Mouse (Mus musculus) liver, postnatal 0 days (tissue): ENCODE data around the gene Kalrn.

Experiments used
- CTCF ChIP-seq: sonication (generic); IDR thresholded peaks from 2 replicates; pipeline ENCODE4 v1.5.1; 2016; ENCODE audit warnings: antibody characterized with exemption, low read depth
- EP300 ChIP-seq: IDR thresholded peaks from 2 replicates; pipeline ENCODE4 v1.6.1; 2016; ENCODE audit warnings: antibody characterized with exemption, low read depth, mild to moderate bottlenecking

DNA sequence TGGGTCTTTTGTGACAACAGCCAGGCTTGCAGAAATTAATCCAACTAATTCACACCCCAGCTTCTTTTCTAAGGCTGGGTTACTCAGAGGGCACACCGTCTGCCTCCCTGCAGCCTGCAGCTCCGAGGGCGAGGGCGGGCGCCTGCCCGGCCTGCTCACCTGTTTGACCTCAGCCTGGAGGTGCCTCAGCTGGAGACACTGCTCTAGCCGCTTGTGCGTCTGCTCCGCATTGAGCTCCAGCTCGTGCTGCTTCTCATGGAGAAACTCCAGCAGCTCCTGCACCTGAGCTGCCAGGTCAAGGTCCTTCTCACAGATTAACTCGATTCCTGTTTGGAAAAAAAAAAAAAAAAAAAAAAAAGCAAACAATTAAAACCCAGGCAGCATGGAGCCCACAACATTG, 338.2 kb downstream of the Kalrn start:
- TF ChIP-seq CTCF (no peak), EP300 (no peak)
